Mouse (Mus musculus) cerebellum, adult 2 months (tissue): ENCODE measurements at regions not wholly inside any gene's neighbourhood (a gene's known extent, or its start where the extent isn't known, plus 50 kb on each side); places are given as distances from the start of the nearest gene placed in this dataset.

Experiments
- CTCF ChIP-seq: fragments of 200-500 bp; IDR thresholded peaks from 2 replicates; pipeline ENCODE4 v1.5.1; 2011; ENCODE audit warnings: low read depth, mild to moderate bottlenecking, control low read depth, low read length, moderate library complexity, borderline replicate concordance; ENCODE audit not compliant: insufficient read depth
- POLR2A ChIP-seq: fragments of 200-500 bp; IDR thresholded peaks from 2 replicates; pipeline ENCODE4 v1.6.1; 2011; ENCODE audit warnings: low read length, control low read depth, borderline replicate concordance; ENCODE audit not compliant: insufficient read depth

GRCm38 (mm10) chr17:45878394-45878793 lies 144.8 kb upstream of the 1600014C23Rik start:
- TF ChIP-seq CTCF (no peak), POLR2A (no peak)
